Mouse (Mus musculus) heart, postnatal 0 days (tissue): Measurements from ENCODE around the gene Tgfbr3l.

ENCODE experiments used
- CTCF ChIP-seq: IDR thresholded peaks from 2 replicates; pipeline ENCODE4 v1.5.1; 2016; ENCODE audit warnings: antibody characterized with exemption, control low read depth, low read depth
- EP300 ChIP-seq: IDR thresholded peaks from 2 replicates; pipeline ENCODE4 v1.6.1; 2016; ENCODE audit warnings: antibody characterized with exemption, low read depth

DNA sequence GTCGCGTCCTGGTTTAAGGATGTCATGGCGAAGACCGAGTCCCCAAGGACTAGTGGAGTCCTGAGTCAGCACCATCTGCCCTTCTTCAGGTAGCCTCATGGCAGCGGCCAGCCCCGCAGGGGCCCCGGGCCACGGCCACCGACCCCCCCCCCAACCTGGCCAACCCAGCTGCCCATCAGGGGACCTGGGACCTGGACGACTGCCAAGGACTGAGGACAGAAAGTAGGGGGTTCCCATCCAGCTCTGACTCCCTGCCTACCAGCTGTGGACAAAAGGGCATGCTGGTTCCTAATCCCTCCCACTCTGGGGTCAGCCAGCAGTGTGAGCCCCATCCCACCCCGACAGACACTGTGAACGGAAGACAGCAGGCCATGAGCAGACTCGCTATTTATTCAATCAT is 2.3 kb upstream of the Tgfbr3l start:
- TF ChIP-seq CTCF (no peak), EP300 (no peak)
